Mouse (Mus musculus) lung, postnatal 0 days (tissue): ENCODE data around the gene Nckap5.

Experiments used
- CTCF ChIP-seq: IDR thresholded peaks from 2 replicates; pipeline ENCODE4 v1.5.1; 2016; ENCODE audit warnings: antibody characterized with exemption, mild to moderate bottlenecking
- EP300 ChIP-seq: IDR thresholded peaks from 2 replicates; pipeline ENCODE4 v1.6.1; 2016; ENCODE audit warnings: antibody characterized with exemption, mild to moderate bottlenecking, control low read depth

DNA sequence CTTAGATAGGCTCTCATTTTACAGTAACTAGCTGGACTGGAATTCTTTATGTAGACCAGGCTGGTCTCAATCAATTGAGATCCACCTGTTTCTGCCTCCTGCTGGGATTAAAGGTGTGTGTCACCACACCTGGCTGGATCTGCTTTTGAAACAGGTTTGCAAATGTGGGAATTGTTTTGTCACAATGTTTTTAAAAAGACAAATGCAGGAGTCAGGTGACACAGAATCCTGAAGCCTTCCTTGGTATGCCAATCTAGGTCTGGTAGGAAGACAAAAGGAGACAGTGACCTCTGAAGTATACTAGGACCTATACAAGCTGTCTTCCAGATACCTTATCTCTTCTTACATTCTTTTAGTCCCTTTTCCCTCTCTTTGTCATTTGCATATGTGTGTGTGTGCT lies 680.6 kb downstream of the Nckap5 start:
- TF ChIP-seq EP300 (no peak), CTCF (no peak)
